Mouse (Mus musculus): ENCODE data around the gene Necab3. TPM values are rescaled to one million over a fixed set of nuclear protein-coding genes. Genes with fewer than 3 reads are reported as not detected.

Necab3 gene
- polyA plus RNA-seq, 1 experiment: 0.46 TPM

GRCm38 (mm10) chr2:154571976-154572375, 13.3 kb upstream of the Necab3 start:
- H3ac ChIP-seq (ENCODE audit: control insufficient read depth, insufficient read length, low read depth): no peak overlapping the region
- peaks cover 23% of the 10 kb centered on the region for H3K79me2 ChIP-seq (ENCODE audit: control insufficient read depth, insufficient read depth)
- H3K27me3 ChIP-seq (ENCODE audit: control insufficient read depth, insufficient read depth, insufficient read length): no peaks in the 10 kb centered on the region
- H3K79me3 ChIP-seq (ENCODE audit: low read depth): peaks cover 17% of the 10 kb centered on the region
- TF ChIP-seq USF1 (IDR thresholded peaks at IDR 0.05; ENCODE audit: low read depth) (no peak), CTCF (IDR thresholded peaks at IDR 0.05; ENCODE audit: control insufficient read depth, insufficient read depth, insufficient read length) (no peak), MYOG (IDR thresholded peaks at IDR 0.05; ENCODE audit: control insufficient read depth, extremely low read depth, insufficient read length) (no peak), CEBPB (IDR thresholded peaks at IDR 0.05; ENCODE audit: low read depth) (no peak), MYOD1 (IDR thresholded peaks at IDR 0.05; ENCODE audit: control insufficient read depth, insufficient read length, low read depth) (no peak), FOSL1 (IDR thresholded peaks at IDR 0.05; ENCODE audit: insufficient read depth, low read length, poor library complexity, severe bottlenecking) (no peak), MAX (IDR thresholded peaks at IDR 0.05) (no peak)
- no peak overlapping the region for H3K4me3 ChIP-seq (ENCODE audit: insufficient read depth, poor library complexity, severe bottlenecking)
- no peaks in the 10 kb centered on the region for H3K36me3 ChIP-seq (ENCODE audit: control insufficient read depth, insufficient read depth)

DNA sequence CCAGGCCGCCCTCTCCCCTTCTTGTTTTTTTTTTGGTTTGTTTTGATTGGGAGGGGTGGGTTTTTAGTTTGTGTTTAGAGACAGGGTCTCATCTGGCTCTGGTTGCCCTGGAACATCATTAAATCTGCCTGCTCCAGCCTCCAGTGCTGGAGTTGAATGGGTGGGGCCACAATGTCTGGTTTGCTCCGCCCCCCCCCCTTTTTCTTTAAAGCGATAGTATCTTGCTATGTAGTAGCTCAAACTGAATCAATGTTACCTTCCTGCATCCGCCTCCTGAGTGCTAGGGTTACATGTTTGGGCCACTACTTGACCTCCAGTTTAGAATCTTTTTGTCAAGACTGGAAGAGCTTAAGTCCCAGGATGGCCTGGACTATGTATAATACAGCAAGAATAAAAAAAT, 12.6 kb upstream of the Necab3 start:
- Histone ChIP-seq H3ac (ENCODE audit: control insufficient read depth, insufficient read length, low read depth) (no peak overlapping the region), H3K79me2 (ENCODE audit: control insufficient read depth, insufficient read depth) (peaks cover 30% of the 10 kb centered on the region), H3K4me3 (ENCODE audit: insufficient read depth, poor library complexity, severe bottlenecking) (no peak overlapping the region), H3K27me3 (ENCODE audit: control insufficient read depth, insufficient read depth, insufficient read length) (no peaks in the 10 kb centered on the region), H3K79me3 (ENCODE audit: low read depth) (peaks cover 18% of the 10 kb centered on the region), H3K36me3 (ENCODE audit: control insufficient read depth, insufficient read depth) (no peaks in the 10 kb centered on the region)
- TF ChIP-seq MYOD1 (IDR thresholded peaks at IDR 0.05; ENCODE audit: control insufficient read depth, insufficient read length, low read depth): no peak
- TF ChIP-seq MYOG (IDR thresholded peaks at IDR 0.05; ENCODE audit: control insufficient read depth, extremely low read depth, insufficient read length): no peak
- TF ChIP-seq USF1 (IDR thresholded peaks at IDR 0.05; ENCODE audit: low read depth): no peak
- no peak for TF ChIP-seq CEBPB (IDR thresholded peaks at IDR 0.05; ENCODE audit: low read depth)
- TF ChIP-seq MAX (IDR thresholded peaks at IDR 0.05): no peak
- no peak for TF ChIP-seq CTCF (IDR thresholded peaks at IDR 0.05; ENCODE audit: control insufficient read depth, insufficient read depth, insufficient read length)
- TF ChIP-seq FOSL1 (IDR thresholded peaks at IDR 0.05; ENCODE audit: insufficient read depth, low read length, poor library complexity, severe bottlenecking): no peak

GRCm38 (mm10) chr2:154570666-154571065, 12.0 kb upstream of the Necab3 start:
- Histone ChIP-seq H3K36me3 (ENCODE audit: control insufficient read depth, insufficient read depth) (no peaks in the 10 kb centered on the region), H3K4me3 (ENCODE audit: insufficient read depth, poor library complexity, severe bottlenecking) (peak overlapping the region; percentile 18), H3K27me3 (ENCODE audit: control insufficient read depth, insufficient read depth, insufficient read length) (no peaks in the 10 kb centered on the region), H3K79me2 (ENCODE audit: control insufficient read depth, insufficient read depth) (peaks cover 36% of the 10 kb centered on the region), H3K79me3 (ENCODE audit: low read depth) (peaks cover 19% of the 10 kb centered on the region), H3ac (ENCODE audit: control insufficient read depth, insufficient read length, low read depth) (no peak overlapping the region)
- no peak for TF ChIP-seq CEBPB (IDR thresholded peaks at IDR 0.05; ENCODE audit: low read depth)
- TF ChIP-seq MYOD1 (IDR thresholded peaks at IDR 0.05; ENCODE audit: control insufficient read depth, insufficient read length, low read depth): no peak
- TF ChIP-seq MYOG (IDR thresholded peaks at IDR 0.05; ENCODE audit: control insufficient read depth, extremely low read depth, insufficient read length): no peak
- no peak for TF ChIP-seq MAX (IDR thresholded peaks at IDR 0.05)
- TF ChIP-seq FOSL1 (IDR thresholded peaks at IDR 0.05; ENCODE audit: insufficient read depth, low read length, poor library complexity, severe bottlenecking): no peak
- TF ChIP-seq CTCF (IDR thresholded peaks at IDR 0.05; ENCODE audit: control insufficient read depth, insufficient read depth, insufficient read length): no peak
- no peak for TF ChIP-seq USF1 (IDR thresholded peaks at IDR 0.05; ENCODE audit: low read depth)

GRCm38 (mm10) chr2:154569836-154570286, 11.2 kb upstream of the Necab3 start, which contains the start of gene E2f1:
E2f1 (minus strand) TSS chr2:154569892.
- peak; percentile 50 for TF ChIP-seq USF1 (IDR thresholded peaks at IDR 0.05; ENCODE audit: low read depth)
- no peak for TF ChIP-seq CTCF (IDR thresholded peaks at IDR 0.05; ENCODE audit: control insufficient read depth, insufficient read depth, insufficient read length)
- TF ChIP-seq MAX (IDR thresholded peaks at IDR 0.05): peak; percentile 65
- no peaks in the 10 kb centered on the region for H3K27me3 ChIP-seq (ENCODE audit: control insufficient read depth, insufficient read depth, insufficient read length)

GRCm38 (mm10) chr2:154569071-154569748, 10.5 kb upstream of the Necab3 start:
- H3K79me2 ChIP-seq (ENCODE audit: control insufficient read depth, insufficient read depth): peaks cover 48% of the 10 kb centered on the region
- TF ChIP-seq MAX (IDR thresholded peaks at IDR 0.05): no peak
- no peak for TF ChIP-seq MYOD1 (IDR thresholded peaks at IDR 0.05; ENCODE audit: control insufficient read depth, insufficient read length, low read depth)
- TF ChIP-seq FOSL1 (IDR thresholded peaks at IDR 0.05; ENCODE audit: insufficient read depth, low read length, poor library complexity, severe bottlenecking): no peak
- TF ChIP-seq MYOG (IDR thresholded peaks at IDR 0.05; ENCODE audit: control insufficient read depth, extremely low read depth, insufficient read length): no peak
- peak; percentile 93 for TF ChIP-seq USF1 (IDR thresholded peaks at IDR 0.05; ENCODE audit: low read depth)
- no peaks in the 10 kb centered on the region for H3K36me3 ChIP-seq (ENCODE audit: control insufficient read depth, insufficient read depth)
- H3ac ChIP-seq (ENCODE audit: control insufficient read depth, insufficient read length, low read depth): peak overlapping the region; percentile 90
- no peaks in the 10 kb centered on the region for H3K27me3 ChIP-seq (ENCODE audit: control insufficient read depth, insufficient read depth, insufficient read length)
- peaks cover 19% of the 10 kb centered on the region for H3K79me3 ChIP-seq (ENCODE audit: low read depth)
- peak overlapping the region; percentile 50 for H3K4me3 ChIP-seq (ENCODE audit: insufficient read depth, poor library complexity, severe bottlenecking)

More at GRCm38 (mm10) chr2:154569836-154570286, 11.2 kb upstream of the Necab3 start, which contains the start of gene E2f1:
- Histone ChIP-seq H3ac (ENCODE audit: control insufficient read depth, insufficient read length, low read depth) (peak within 1 kb of the TSS; percentile 90), H3K79me2 (ENCODE audit: control insufficient read depth, insufficient read depth) (peaks cover 44% of the 10 kb centered on the region), H3K79me3 (ENCODE audit: low read depth) (peaks cover 19% of the 10 kb centered on the region), H3K4me3 (ENCODE audit: insufficient read depth, poor library complexity, severe bottlenecking) (peak within 1 kb of the TSS; percentile 50), H3K36me3 (ENCODE audit: control insufficient read depth, insufficient read depth) (no peaks in the 10 kb centered on the region)

Measured in C2C12 (cell line).